Mouse (Mus musculus) lung, postnatal 25 days (tissue): ENCODE data around the gene Slc8a2.
A peak's percentile ranks its signal among the peaks of the same experiment; 100 is the strongest.

Experiments used
- DNase-seq: peaks from one replicate; pipeline ENCODE4 v3.0.0; 2022; ENCODE audit warnings: low spot score

Slc8a2 gene

DNA sequence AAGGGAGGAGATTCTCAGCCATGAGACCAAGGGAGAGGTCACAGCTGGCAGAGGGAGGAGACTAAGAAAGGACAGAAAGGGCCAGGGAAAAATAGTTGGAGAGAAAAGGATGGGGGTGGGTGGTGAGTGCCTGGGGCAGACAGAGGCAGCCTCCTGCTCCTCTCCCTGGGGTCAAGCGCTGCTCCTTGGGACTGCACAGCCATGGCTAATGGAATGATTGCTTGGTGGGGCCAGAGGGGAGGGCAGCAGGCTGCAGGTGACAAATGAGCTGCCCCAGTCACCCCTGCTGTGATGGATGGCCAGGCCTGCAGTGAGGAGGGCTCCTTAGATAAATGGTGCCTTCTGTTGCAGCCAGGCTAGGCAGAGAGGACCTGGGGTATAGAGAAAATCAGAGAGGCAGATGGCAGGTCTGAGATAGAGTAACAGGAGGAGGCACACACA lies 42.5 kb downstream of the Slc8a2 start:
- no peak for DNase-seq

- DNase-seq, result no peak
These were observed 43.0 kb downstream of the Slc8a2 start for GRCm38 (mm10) chr7:16172586-16173140.

GRCm38 (mm10) chr7:16173146-16173545 lies 43.5 kb downstream of the Slc8a2 start:
- no peak for DNase-seq

- DNase-seq, result peak; percentile 22
These were observed 45.2 kb downstream of the Slc8a2 start, which contains the start of gene Meis3 for GRCm38 (mm10) chr7:16174597-16175541. Meis3 (plus strand) TSS chr7:16175090.

GRCm38 (mm10) chr7:16175542-16175931 lies 45.9 kb downstream of the Slc8a2 start:
- no peak for DNase-seq

GRCm38 (mm10) chr7:16178114-16178513 lies 48.5 kb downstream of the Slc8a2 start:
- DNase-seq, result no peak

DNA sequence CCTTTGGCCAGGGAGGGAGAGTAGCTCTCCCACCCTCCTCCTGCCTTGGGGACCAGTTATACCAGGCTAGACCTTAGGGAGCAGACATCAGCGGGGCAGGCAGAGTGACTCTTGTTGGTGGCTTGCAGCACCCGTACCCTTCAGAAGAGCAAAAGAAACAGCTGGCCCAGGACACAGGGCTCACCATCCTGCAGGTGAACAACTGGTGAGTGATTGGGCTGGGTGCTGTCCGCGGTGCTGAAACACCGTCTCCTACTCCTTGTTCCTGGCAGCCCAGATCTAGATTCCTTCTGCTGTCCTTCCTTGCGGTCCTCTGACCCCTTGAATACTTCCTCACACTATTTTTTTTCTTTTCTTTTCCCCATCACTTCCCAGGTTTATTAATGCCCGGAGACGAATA lies 54.0 kb downstream of the Slc8a2 start:
- peak; percentile 36 for DNase-seq

GRCm38 (mm10) chr7:16187494-16187893 lies 57.9 kb downstream of the Slc8a2 start:
- DNase-seq, result no peak

GRCm38 (mm10) chr7:16192315-16192714 lies 62.7 kb downstream of the Slc8a2 start:
- DNase-seq, result peak; percentile 67

DNA sequence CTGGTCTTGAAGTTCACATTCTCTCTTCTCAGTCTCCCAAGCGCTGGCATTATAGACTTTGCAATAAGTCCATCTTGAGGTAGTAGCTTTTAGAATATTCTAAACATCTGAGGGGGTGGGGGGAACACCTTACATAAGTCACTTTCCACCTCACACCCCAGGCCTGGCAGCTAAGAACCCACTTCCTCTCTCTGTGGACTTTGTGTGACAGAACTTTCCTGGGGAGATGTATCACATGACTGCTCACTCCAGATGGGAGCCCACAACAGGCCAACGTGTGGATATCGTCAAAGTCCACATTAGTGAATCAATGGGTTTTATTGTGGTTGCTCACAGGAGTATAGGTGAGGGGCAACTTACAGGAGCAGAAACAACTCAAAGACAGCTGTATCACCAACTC lies 64.1 kb downstream of the Slc8a2 start:
- no peak for DNase-seq

DNA sequence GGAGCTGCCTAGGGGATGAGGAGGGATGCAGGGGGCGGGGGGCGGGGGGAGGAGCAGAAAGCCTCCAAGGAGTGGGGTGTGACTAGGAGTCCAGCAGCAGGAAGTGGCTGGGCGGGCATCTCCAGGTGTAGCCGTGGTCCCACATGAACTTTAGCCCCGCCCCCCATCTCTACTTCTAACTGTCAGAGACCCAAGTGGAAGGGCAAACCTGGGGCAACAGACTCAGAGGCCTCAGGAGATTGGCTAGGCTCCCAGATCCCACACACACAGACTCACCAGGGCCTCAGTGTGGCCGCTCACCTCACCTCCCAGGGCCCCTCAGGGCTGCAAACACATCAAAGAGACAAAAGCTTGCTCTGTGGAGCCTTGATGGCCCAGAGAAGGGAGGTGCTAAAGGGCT lies 67.0 kb downstream of the Slc8a2 start:
- DNase-seq, result no peak

- no peak for DNase-seq
These were observed 67.5 kb downstream of the Slc8a2 start for GRCm38 (mm10) chr7:16197166-16197565.

- DNase-seq, result no peak
These were observed 68.9 kb downstream of the Slc8a2 start for GRCm38 (mm10) chr7:16198540-16198939.

DNA sequence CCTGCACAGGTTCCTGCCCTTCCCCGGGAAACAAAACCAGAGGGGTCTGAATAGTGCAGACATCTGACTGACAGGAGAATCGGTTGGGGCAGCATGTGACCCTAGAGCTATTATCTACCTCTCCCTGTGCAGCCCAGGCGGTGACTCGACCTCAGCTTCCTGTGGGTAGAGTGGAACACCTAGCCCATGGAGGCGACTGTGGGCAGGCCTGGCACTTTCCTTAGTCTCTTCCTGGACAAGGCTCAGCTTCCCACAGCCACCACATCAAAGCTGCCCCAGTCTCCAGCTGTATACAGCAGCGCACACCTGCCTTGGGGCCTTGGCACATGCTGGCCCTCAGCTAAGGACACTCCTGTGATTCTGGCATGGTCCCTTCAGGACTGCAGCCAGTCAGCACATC lies 71.5 kb downstream of the Slc8a2 start:
- no peak for DNase-seq

DNA sequence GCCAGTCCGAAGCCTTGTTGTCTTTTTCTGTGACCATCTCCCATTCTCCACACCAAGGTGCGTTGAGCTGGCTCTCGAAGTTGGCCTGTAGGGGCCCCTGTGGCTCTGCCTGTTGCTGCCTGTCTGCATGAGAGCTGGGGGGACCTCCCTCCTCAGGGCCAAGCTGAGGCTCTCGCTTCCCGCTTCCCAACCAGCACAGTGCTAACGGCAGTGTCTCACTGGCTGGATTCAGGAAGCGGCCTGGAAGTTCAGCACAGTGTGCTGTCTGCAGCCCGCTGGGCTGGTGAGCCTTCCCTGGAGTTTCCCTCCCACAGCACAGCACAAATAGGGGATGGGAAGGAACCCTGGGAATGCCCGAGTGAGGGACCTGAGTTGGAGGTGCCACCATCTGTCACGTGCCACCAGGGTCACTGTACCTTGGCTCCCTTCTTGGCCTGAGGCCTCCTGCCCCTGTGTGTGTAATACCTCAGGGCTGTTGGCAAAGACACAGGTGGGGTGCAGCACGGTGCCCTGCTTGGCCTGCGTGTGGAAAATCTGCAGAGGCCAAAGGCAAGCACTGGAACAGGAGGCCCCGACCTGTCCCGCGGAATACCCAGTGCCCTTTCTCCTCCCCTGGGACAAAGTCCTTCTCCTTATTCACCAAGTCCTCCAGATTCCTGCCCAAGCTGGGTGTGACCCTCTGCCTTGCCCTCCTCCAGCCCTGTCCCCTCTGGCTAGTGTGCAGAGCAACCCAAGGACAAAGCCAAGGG lies 73.3 kb downstream of the Slc8a2 start:
- no peak for DNase-seq

DNA sequence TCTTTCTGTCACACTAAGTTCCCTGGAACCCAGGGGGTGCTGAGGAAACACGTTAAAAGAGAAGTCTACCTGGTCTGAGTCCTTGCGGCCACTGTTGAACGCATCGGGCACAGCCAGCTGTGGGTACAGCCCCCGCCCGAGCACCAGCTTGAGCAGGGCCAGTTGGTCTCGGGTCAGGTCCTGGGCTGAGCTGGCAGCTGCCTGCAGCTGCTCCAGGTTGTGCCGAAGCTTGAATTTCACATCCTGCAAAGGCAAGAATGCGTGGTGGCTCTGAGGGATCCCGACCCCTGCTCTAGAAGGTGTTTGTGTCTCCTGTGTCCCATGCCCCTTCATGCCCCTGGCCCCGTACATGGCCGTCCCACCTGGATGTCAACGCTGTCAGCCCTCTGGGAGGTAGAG lies 73.9 kb downstream of the Slc8a2 start:
- no peak for DNase-seq

DNA sequence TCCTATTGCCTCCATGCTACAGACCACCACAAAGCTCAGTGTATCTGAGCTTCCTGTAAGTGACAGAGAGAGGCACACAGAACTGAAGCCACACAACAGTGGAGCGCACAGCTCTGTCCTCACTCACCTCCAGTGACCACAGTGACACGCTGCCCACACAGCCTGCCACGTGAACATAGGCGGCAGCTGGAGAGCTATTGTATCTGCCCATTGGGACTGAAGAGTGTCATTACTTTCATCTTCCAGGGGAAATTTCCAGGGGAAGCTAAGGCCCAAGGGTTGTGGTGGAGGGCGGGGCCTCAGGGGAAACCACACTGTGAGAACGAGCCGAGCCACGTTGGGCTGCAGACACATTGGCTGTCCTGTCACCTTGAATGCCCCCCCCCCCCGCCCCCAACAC lies 75.2 kb downstream of the Slc8a2 start:
- no peak for DNase-seq

DNA sequence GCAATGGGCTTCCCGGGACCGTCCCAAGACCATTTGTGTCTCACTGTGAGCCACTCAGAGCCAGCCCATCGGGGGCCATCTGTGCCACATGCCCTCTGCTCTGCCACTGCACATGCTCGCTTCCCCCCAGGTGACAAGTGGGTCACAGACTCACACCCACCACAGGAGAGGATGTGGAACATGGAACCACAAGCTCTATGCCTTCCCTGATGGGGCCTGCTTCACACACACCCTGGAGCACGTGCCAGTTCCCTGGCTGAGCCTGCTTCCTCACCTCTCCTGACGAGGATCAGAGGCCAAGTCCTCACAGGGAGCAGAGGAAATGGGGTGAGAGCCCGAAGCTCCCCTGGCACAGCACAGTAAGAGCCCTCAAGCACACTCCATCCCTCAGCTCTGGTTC lies 77.5 kb downstream of the Slc8a2 start:
- no peak for DNase-seq

GRCm38 (mm10) chr7:16207496-16207895 lies 77.9 kb downstream of the Slc8a2 start:
- DNase-seq, result peak; percentile 46

DNA sequence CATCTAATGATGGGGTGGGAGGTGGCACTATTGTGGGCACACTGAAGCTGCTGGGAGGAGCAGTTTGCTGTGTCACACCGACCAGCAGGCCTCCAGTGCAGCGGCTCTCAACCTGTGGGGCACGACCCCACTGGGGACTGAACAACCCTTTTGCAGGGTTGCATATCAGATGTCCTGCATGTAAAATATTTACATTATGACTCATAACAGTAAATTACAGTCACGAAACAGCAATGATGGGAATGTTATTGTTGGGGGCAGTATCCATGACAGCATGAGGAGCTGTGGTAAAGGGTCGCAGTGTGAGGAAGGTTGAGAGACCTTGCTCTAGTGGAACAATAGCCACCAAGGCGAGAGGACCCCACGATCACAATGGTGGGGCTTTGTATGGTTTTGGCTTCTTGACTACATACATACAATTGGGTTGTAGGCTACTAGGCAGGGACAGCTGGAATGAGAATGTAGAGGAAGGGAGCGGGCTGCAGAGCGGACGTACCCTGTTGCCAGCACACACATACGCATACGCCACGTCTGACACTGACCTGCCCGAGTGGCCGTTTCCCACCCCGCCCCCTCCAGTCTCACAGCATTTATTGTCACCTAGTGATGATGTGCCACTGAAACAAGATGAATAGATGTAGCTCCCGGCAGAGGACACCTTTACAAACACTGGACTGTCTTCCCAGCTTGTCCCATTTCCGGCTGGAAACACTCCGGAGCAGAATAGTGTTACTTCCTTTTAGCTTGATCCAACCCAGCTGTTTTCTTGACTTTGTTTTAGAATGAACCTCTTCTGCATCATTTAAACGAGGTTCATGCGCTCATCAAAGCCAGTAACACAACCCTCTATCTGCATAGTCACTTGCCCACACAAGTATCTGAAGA lies 79.4 kb downstream of the Slc8a2 start:
- no peak for DNase-seq
